ENCODE assay signal across 24 mouse cellular contexts in genomic region chr10:79578891-79579290, GRCm38 (mm10). TPM values are rescaled to one million over a fixed set of nuclear protein-coding genes. Genes with fewer than 3 reads are reported as not detected.
"Had no signal": no experiment of that assay in that cellular context is flagged by ENCODE, and none has a peak within 500 bp of the region (broad histone marks: within the 10 kb centered on the region; RNA-seq: fewer than 3 reads in every experiment).

No protein-coding gene starts in this region.

- H3K36me3 ChIP-seq: limb, embryonic 12.5 days; limb, embryonic 15.5 days; liver, embryonic 12.5 days; liver, embryonic 15.5 days; neural tube, embryonic 13.5 days; stomach, embryonic 15.5 days had no signal

- H3K9me3 ChIP-seq: limb, embryonic 12.5 days; limb, embryonic 15.5 days; liver, embryonic 12.5 days; liver, embryonic 15.5 days; neural tube, embryonic 13.5 days; stomach, embryonic 15.5 days had no signal

- H3K4me3 ChIP-seq: limb, embryonic 12.5 days; limb, embryonic 15.5 days; liver, embryonic 12.5 days; liver, embryonic 15.5 days; myocyte; neural tube, embryonic 13.5 days; stomach, embryonic 15.5 days had no signal

- H3K9ac ChIP-seq: limb, embryonic 12.5 days; limb, embryonic 15.5 days; liver, embryonic 12.5 days; liver, embryonic 15.5 days; neural tube, embryonic 13.5 days; stomach, embryonic 15.5 days had no signal

- H3K27me3 ChIP-seq: neural tube, embryonic 13.5 days; stomach, embryonic 15.5 days had no signal

- H3K27ac ChIP-seq: limb, embryonic 12.5 days; limb, embryonic 15.5 days; liver, embryonic 12.5 days; liver, embryonic 15.5 days; neural tube, embryonic 13.5 days; stomach, embryonic 15.5 days had no signal

- H3K4me2 ChIP-seq: limb, embryonic 12.5 days; limb, embryonic 15.5 days; liver, embryonic 12.5 days; liver, embryonic 15.5 days; midbrain, embryonic 11.5 days; neural tube, embryonic 13.5 days; stomach, embryonic 15.5 days had no signal

- DNase-seq: kidney, adult 18-20 months; kidney, adult 9 months; kidney, postnatal 14 days; kidney, postnatal 4 days; left cerebral cortex, postnatal 4 days; lung, adult 2 months; lung, postnatal 14 days; lung, postnatal 4 days; right cerebral cortex, postnatal 25 days; spleen, adult 18-20 months; thymus, adult 2 months; thymus, postnatal 14 days; thymus, postnatal 4 days had no signal

- ATAC-seq: liver, embryonic 12.5 days; midbrain, embryonic 16.5 days had no signal

- H3K4me1 ChIP-seq: limb, embryonic 12.5 days; limb, embryonic 15.5 days; liver, embryonic 12.5 days; liver, embryonic 15.5 days; neural tube, embryonic 13.5 days; stomach, embryonic 15.5 days had no signal

RNA-seq across cellular contexts. Expression of gene Theg, which starts 8.2 kb away (rescaled TPM):
- polyA plus RNA-seq: kidney, embryonic 16.5 days; limb, embryonic 12.5 days; limb, embryonic 15.5 days; liver, embryonic 12.5 days; liver, embryonic 15.5 days; lung, adult 2 months; lung, embryonic 16.5 days; midbrain, embryonic 11.5 days; midbrain, embryonic 16.5 days; myocyte; neural tube, embryonic 13.5 days; stomach, embryonic 15.5 days; thymus, adult 2 months had no signal

RNA-seq across cellular contexts. Expression of gene C2cd4c, which starts 34.9 kb away (rescaled TPM):
- polyA plus RNA-seq: limb, embryonic 12.5 days; limb, embryonic 15.5 days; liver, embryonic 12.5 days; liver, embryonic 15.5 days; lung, adult 2 months; lung, embryonic 16.5 days had no signal
